Mouse (Mus musculus) neural tube, embryonic 11.5 days (tissue): ENCODE data around the gene Olfr1156. TPM values are rescaled to one million over a fixed set of nuclear protein-coding genes. Genes with fewer than 3 reads are reported as not detected.

Source experiments
- ATAC-seq: fragments of 200-750 bp; cut with Nextera tagmentation; 2 replicates; pipeline ENCODE4 v1.8.0; 2017; ENCODE audit warnings: moderate number of reproducible peaks, mild to moderate bottlenecking, moderate TSS enrichment, moderate library complexity; ENCODE audit not compliant: insufficient read depth, low FRiP score, low TSS enrichment
- DNase-seq: peaks from one replicate; pipeline ENCODE4 v3.0.0-alpha.2; 2015; ENCODE audit warnings: low spot score
- H3K27ac ChIP-seq: fragments of 300-500 bp; sonication (generic); 2 replicates; pipeline ENCODE4 v1.5.1; 2014; ENCODE audit warnings: low read depth, mild to moderate bottlenecking, low read length
- H3K27me3 ChIP-seq: fragments of 300-500 bp; sonication (generic); 2 replicates; pipeline ENCODE4 v1.6.1; 2014; ENCODE audit warnings: mild to moderate bottlenecking, low read length, mixed read lengths; ENCODE audit not compliant: control insufficient read depth, insufficient read depth
- H3K36me3 ChIP-seq: fragments of 300-500 bp; sonication (generic); 2 replicates; pipeline ENCODE4 v1.6.1; 2014; ENCODE audit warnings: mild to moderate bottlenecking, low read length, moderate library complexity, mixed read lengths; ENCODE audit not compliant: control insufficient read depth, insufficient read depth
- H3K4me1 ChIP-seq: fragments of 300-500 bp; sonication (generic); 2 replicates; pipeline ENCODE4 v1.6.1; 2014; ENCODE audit warnings: low read length, mixed read lengths; ENCODE audit not compliant: control insufficient read depth, insufficient read depth
- H3K4me2 ChIP-seq: fragments of 300-500 bp; sonication (generic); 2 replicates; pipeline ENCODE4 v1.6.1; 2014; ENCODE audit warnings: low read depth, mild to moderate bottlenecking, moderate library complexity
- H3K4me3 ChIP-seq: fragments of 300-500 bp; sonication (generic); 2 replicates; pipeline ENCODE4 v1.5.1; 2014; ENCODE audit warnings: low read depth, low read length
- H3K9ac ChIP-seq: fragments of 300-500 bp; sonication (generic); 2 replicates; pipeline ENCODE4 v1.6.1; 2014; ENCODE audit warnings: mild to moderate bottlenecking, low read length
- H3K9me3 ChIP-seq: fragments of 300-500 bp; sonication (generic); 2 replicates; pipeline ENCODE4 v1.6.1; 2016; ENCODE audit warnings: low read length; ENCODE audit not compliant: control insufficient read depth
- WGBS: fragments of 180-500 bp; shearing (Covaris S2); extraction: QIAGEN DNeasy Blood & Tissue Kit; methylation state at CpG from one replicate; pipeline ENCODE4 v1.1.7; 2014; 5-methylcytosine and 5-hydroxymethylcytosine counted together
- polyA plus RNA-seq: library from polyadenylated mRNA; unstranded; fragments of >200 nt; fragmentation: Nextera tagmentation; extraction: Ambion mirVana; gene quantifications from 2 replicates; pipeline ENCODE4 v1.2.1, GENCODE M21; 2014

The Olfr1156 gene
- polyA plus RNA-seq, result not detected in 2 replicates

- Histone ChIP-seq H3K27me3 (no peaks in the 10 kb centered on the region), H3K9ac (no peak within 1 kb of the TSS), H3K4me2 (no peak within 1 kb of the TSS), H3K4me3 (no peak within 1 kb of the TSS), H3K27ac (no peak within 1 kb of the TSS), H3K9me3 (no peaks in the 10 kb centered on the region), H3K4me1 (no peaks in the 10 kb centered on the region), H3K36me3 (no peaks in the 10 kb centered on the region)
- ATAC-seq, result no peak
- no peak for DNase-seq
Observed at GRCm38 (mm10) chr2:87953000-87953399, at the start of gene Olfr1156. Olfr1156 (minus strand) TSS chr2:87953100.

GRCm38 (mm10) chr2:87989813-87990212, 36.9 kb upstream of the Olfr1156 start, which contains the start of gene Olfr1158:
Olfr1158 (plus strand) TSS chr2:87990113.
- Histone ChIP-seq H3K4me2 (no peak within 1 kb of the TSS), H3K9me3 (no peaks in the 10 kb centered on the region), H3K36me3 (no peaks in the 10 kb centered on the region)

GRCm38 (mm10) chr2:87974563-87974962, 21.7 kb upstream of the Olfr1156 start, which contains the start of gene Olfr74:
Olfr74 (minus strand) TSS chr2:87974663.
- no peak within 1 kb of the TSS for H3K27ac ChIP-seq
- WGBS, result 79% methylated on average over 3 of the region's 3 CpGs

More at GRCm38 (mm10) chr2:87989813-87990212, 36.9 kb upstream of the Olfr1156 start, which contains the start of gene Olfr1158:
- no peak within 1 kb of the TSS for H3K27ac ChIP-seq
- no peak for DNase-seq
- no peaks in the 10 kb centered on the region for H3K27me3 ChIP-seq
- no peak for ATAC-seq
- H3K4me1 ChIP-seq, result no peaks in the 10 kb centered on the region
- H3K9ac ChIP-seq, result no peak within 1 kb of the TSS
- no peak within 1 kb of the TSS for H3K4me3 ChIP-seq

GRCm38 (mm10) chr2:87968199-87968598, 15.3 kb upstream of the Olfr1156 start, which contains the start of gene Olfr1157:
Olfr1157 (minus strand) TSS chr2:87968299.
- WGBS, result 96% methylated on average over 4 of the region's 4 CpGs
- Histone ChIP-seq H3K4me3 (no peak within 1 kb of the TSS), H3K27ac (no peak within 1 kb of the TSS), H3K4me1 (no peaks in the 10 kb centered on the region), H3K4me2 (no peak within 1 kb of the TSS), H3K27me3 (no peaks in the 10 kb centered on the region), H3K9ac (no peak within 1 kb of the TSS), H3K9me3 (no peaks in the 10 kb centered on the region), H3K36me3 (no peaks in the 10 kb centered on the region)
- DNase-seq, result no peak
- ATAC-seq, result no peak

More at GRCm38 (mm10) chr2:87974563-87974962, 21.7 kb upstream of the Olfr1156 start, which contains the start of gene Olfr74:
- Histone ChIP-seq H3K9ac (no peak within 1 kb of the TSS), H3K4me3 (no peak within 1 kb of the TSS), H3K9me3 (no peaks in the 10 kb centered on the region), H3K36me3 (no peaks in the 10 kb centered on the region), H3K4me1 (no peaks in the 10 kb centered on the region), H3K4me2 (no peak within 1 kb of the TSS), H3K27me3 (no peaks in the 10 kb centered on the region)
- ATAC-seq, result no peak
- no peak for DNase-seq

- Histone ChIP-seq H3K9me3 (no peaks in the 10 kb centered on the region), H3K4me1 (no peaks in the 10 kb centered on the region), H3K4me2 (no peak within 1 kb of the TSS), H3K27ac (no peak within 1 kb of the TSS), H3K4me3 (no peak within 1 kb of the TSS), H3K27me3 (no peaks in the 10 kb centered on the region), H3K9ac (no peak within 1 kb of the TSS), H3K36me3 (no peaks in the 10 kb centered on the region)
- 100% methylated on average over 1 of the region's 1 CpGs for WGBS
- ATAC-seq, result no peak
- no peak for DNase-seq
Observed at GRCm38 (mm10) chr2:87945037-87945436, 7.9 kb downstream of the Olfr1156 start, which contains the start of gene Olfr1155. Olfr1155 (minus strand) TSS chr2:87945137.

- ATAC-seq (no peak), DNase-seq (no peak)
- no peaks in the 10 kb centered on the region for H3K27me3 ChIP-seq
- H3K9ac ChIP-seq, result no peak within 1 kb of the TSS
- 80% methylated on average over 1 of the region's 1 CpGs for WGBS
- H3K4me2 ChIP-seq, result no peak within 1 kb of the TSS
- no peaks in the 10 kb centered on the region for H3K4me1 ChIP-seq
- no peak within 1 kb of the TSS for H3K4me3 ChIP-seq
- H3K27ac ChIP-seq, result no peak within 1 kb of the TSS
- no peaks in the 10 kb centered on the region for H3K36me3 ChIP-seq
- no peaks in the 10 kb centered on the region for H3K9me3 ChIP-seq
Observed at GRCm38 (mm10) chr2:87905066-87905465, 47.8 kb downstream of the Olfr1156 start, which contains the start of gene Olfr1154. Olfr1154 (minus strand) TSS chr2:87905166.

Other genes with a start within 250 kb of the Olfr1156 start
- not detected in 2 replicates for gene Olfr1137, start 239.9 kb downstream of the Olfr1156 start, polyA plus RNA-seq
- not detected in 2 replicates for gene Olfr1138, start 213.1 kb downstream of the Olfr1156 start, polyA plus RNA-seq
- not detected in 2 replicates for gene Olfr1140, start 209.3 kb downstream of the Olfr1156 start, polyA plus RNA-seq
- gene Olfr1141, start 199.1 kb downstream of the Olfr1156 start, polyA plus RNA-seq, result not detected in 2 replicates
- gene Olfr152, start 173.6 kb downstream of the Olfr1156 start, polyA plus RNA-seq, result not detected in 2 replicates
- not detected in 2 replicates for gene Olfr1143, start 152.5 kb downstream of the Olfr1156 start, polyA plus RNA-seq
- not detected in 2 replicates for gene Olfr1145, start 143.3 kb downstream of the Olfr1156 start, polyA plus RNA-seq
- not detected in 2 replicates for gene Olfr1148, start 122.6 kb downstream of the Olfr1156 start, polyA plus RNA-seq
- gene Olfr1150-ps1, start 109.1 kb downstream of the Olfr1156 start, polyA plus RNA-seq, result not detected in 2 replicates
- not detected in 2 replicates for gene Olfr1151, start 97.2 kb downstream of the Olfr1156 start, polyA plus RNA-seq
- gene Olfr1152, start 86.6 kb downstream of the Olfr1156 start, polyA plus RNA-seq, result not detected in 2 replicates
- gene Olfr1153, start 58.1 kb downstream of the Olfr1156 start, polyA plus RNA-seq, result not detected in 2 replicates
- gene Olfr1154, start 47.9 kb downstream of the Olfr1156 start, polyA plus RNA-seq, result not detected in 2 replicates
- not detected in 2 replicates for gene Olfr1155, start 8.0 kb downstream of the Olfr1156 start, polyA plus RNA-seq
- gene Olfr1157, start 15.2 kb upstream of the Olfr1156 start, polyA plus RNA-seq, result not detected in 2 replicates
- not detected in 2 replicates for gene Olfr74, start 21.6 kb upstream of the Olfr1156 start, polyA plus RNA-seq
- not detected in 2 replicates for gene Olfr1158, start 37.0 kb upstream of the Olfr1156 start, polyA plus RNA-seq
- gene Olfr1160, start 55.2 kb upstream of the Olfr1156 start, polyA plus RNA-seq, result not detected in 2 replicates
- not detected in 2 replicates for gene Olfr1161, start 69.7 kb upstream of the Olfr1156 start, polyA plus RNA-seq
- not detected in 2 replicates for gene Olfr73, start 84.6 kb upstream of the Olfr1156 start, polyA plus RNA-seq
- not detected in 2 replicates for gene Olfr1162, start 98.0 kb upstream of the Olfr1156 start, polyA plus RNA-seq
- not detected in 2 replicates for gene Olfr1163, start 118.7 kb upstream of the Olfr1156 start, polyA plus RNA-seq
- gene Olfr1164, start 140.9 kb upstream of the Olfr1156 start, polyA plus RNA-seq, result not detected in 2 replicates
- gene Olfr1166, start 175.2 kb upstream of the Olfr1156 start, polyA plus RNA-seq, result not detected in 2 replicates
- gene Olfr1167, start 202.1 kb upstream of the Olfr1156 start, polyA plus RNA-seq, result not detected in 2 replicates
- not detected in 2 replicates for gene Olfr1168, start 228.8 kb upstream of the Olfr1156 start, polyA plus RNA-seq